Mouse (Mus musculus): Measurements from ENCODE around the gene Gm14399. TPM values are rescaled to one million over a fixed set of nuclear protein-coding genes. Genes with fewer than 3 reads are reported as not detected.

Gene Gm14399
- polyA plus RNA-seq, 1 experiment, result 2.7 TPM

Other genes with a start within 250 kb of the Gm14399 start
- gene Gm14444, start 131.8 kb downstream of the Gm14399 start, polyA plus RNA-seq (2012; fragmentation: generic; extraction: Trizol), result not detected
- gene Gm14393, start 74.2 kb downstream of the Gm14399 start, polyA plus RNA-seq (2012; fragmentation: generic; extraction: Trizol), result 0.14 TPM
- gene Gm14443, start 33.9 kb upstream of the Gm14399 start, polyA plus RNA-seq (2012; fragmentation: generic; extraction: Trizol), result 0.12 TPM
- 5.9 TPM for gene Gm14391, start 64.9 kb upstream of the Gm14399 start, polyA plus RNA-seq (2012; fragmentation: generic; extraction: Trizol)
- gene Gm14440, start 133.1 kb upstream of the Gm14399 start, polyA plus RNA-seq (2012; fragmentation: generic; extraction: Trizol), result not detected
- 2.4 TPM for gene Gm4631, start 196.2 kb upstream of the Gm14399 start, polyA plus RNA-seq (2012; fragmentation: generic; extraction: Trizol)
- gene Zfp968, start 230.4 kb upstream of the Gm14399 start, polyA plus RNA-seq (2012; fragmentation: generic; extraction: Trizol), result 1.5 TPM

Data from myocyte (in vitro differentiated cells).